8 mouse cellular contexts compared by ENCODE assay signal in the genomic region with DNA sequence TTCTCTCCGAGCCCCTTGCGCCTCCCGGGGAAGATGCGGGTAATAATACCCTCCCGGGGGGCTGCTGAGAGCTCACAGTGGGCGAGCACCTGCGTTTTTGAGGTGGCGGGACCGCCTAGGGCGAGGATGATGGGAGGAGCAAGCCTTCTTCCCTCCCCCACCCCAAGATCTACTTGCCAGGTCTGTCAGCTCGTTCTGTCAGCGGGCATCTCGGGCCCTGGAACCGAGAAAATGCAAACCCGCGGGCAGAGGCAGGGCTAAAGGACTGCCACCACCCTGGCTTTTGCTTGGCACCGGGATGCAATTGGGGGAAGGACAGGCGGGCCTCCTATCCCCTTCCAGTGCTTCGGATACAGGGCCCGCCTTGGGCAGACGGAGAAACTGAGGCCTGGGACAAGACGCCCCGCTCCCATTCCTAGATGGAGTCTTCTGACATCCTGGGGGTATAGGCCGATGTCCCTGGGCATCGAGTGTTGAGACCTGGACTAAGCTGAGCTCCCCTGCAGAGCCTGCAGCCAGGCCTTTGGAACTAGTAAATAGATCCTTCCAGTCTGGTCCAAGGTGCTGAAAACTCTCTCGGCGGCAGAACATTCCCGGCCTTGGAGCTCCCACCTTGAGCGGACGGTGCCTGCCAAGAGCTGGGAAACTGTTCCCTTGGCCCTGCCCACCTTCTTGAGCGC. TPM values are rescaled to one million over a fixed set of nuclear protein-coding genes. Genes with fewer than 3 reads are reported as not detected.
DNase-seq lines count a peak whose midpoint lies in the region; ATAC-seq and TF ChIP-seq lines count a peak whose summit lies in the region.

No protein-coding gene starts in this region.

- H3K9me3 ChIP-seq in heart, embryonic 10.5 days, result no peaks in the 10 kb centered on the region
- no peaks in the 10 kb centered on the region for H3K9me3 ChIP-seq in forebrain, embryonic 16.5 days (ENCODE audit: control insufficient read depth, low read length)
- no peaks in the 10 kb centered on the region for H3K9me3 ChIP-seq in limb, embryonic 14.5 days (ENCODE audit: control insufficient read depth, low read length)
- H3K9me3 ChIP-seq in neural tube, embryonic 15.5 days (replicated peaks), result no peaks in the 10 kb centered on the region

- peaks cover 8% of the 10 kb centered on the region; the same call in 1 of the 2 replicates for H3K27me3 ChIP-seq in heart, embryonic 10.5 days (ENCODE audit: insufficient read depth, poor library complexity, severe bottlenecking)
- no peaks in the 10 kb centered on the region for H3K27me3 ChIP-seq in Patski
- H3K27me3 ChIP-seq in forebrain, embryonic 16.5 days (replicated peaks; ENCODE audit: control insufficient read depth, insufficient read depth, low read length), result no peaks in the 10 kb centered on the region
- H3K27me3 ChIP-seq in limb, embryonic 14.5 days (ENCODE audit: control insufficient read depth, insufficient read depth, low read length), result no peaks in the 10 kb centered on the region
- H3K27me3 ChIP-seq in neural tube, embryonic 15.5 days (replicated peaks), result no peaks in the 10 kb centered on the region

- POLR2A ChIA-PET in Patski (lab: Charles Lee), result interaction anchor here (2.5 kb wide), 1 partner anchor 15 kb away, joined by 10 read pairs; no protein-coding TSS in a partner anchor

- no peak for DNase-seq in heart, embryonic 10.5 days (ENCODE audit: low spot score)
- DNase-seq in heart, postnatal 14 days, result no peak
- DNase-seq in Patski (ENCODE audit: low read depth, low spot score), result no peak
- DNase-seq in limb, embryonic 14.5 days (ENCODE audit: low spot score), result peak; percentile 32
- DNase-seq in yolk sac, embryonic 10.5 days (ENCODE audit: low spot score), result no peak
- DNase-seq in urinary bladder, postnatal 4 days (ENCODE audit: low spot score in 2 of 2), result no peak

- CTCF ChIA-PET in Patski (lab: Charles Lee), result interaction anchor here (1.3 to 1.5 kb wide), 2 partner anchors 22 to 50 kb away, joined by 4 to 7 read pairs; no protein-coding TSS in a partner anchor

- 2% methylated on average over 31 of the region's 31 CpGs for WGBS in heart, embryonic 10.5 days
- WGBS in forebrain, embryonic 16.5 days, result 1% methylated on average over 31 of the region's 31 CpGs
- WGBS in limb, embryonic 14.5 days, result 2% methylated on average over 31 of the region's 31 CpGs
- under 1% methylated on average over 31 of the region's 31 CpGs for WGBS in neural tube, embryonic 15.5 days

- H3K4me2 ChIP-seq in forebrain, embryonic 16.5 days (ENCODE audit: low read length), result peak overlapping the region; percentile 66
- H3K4me2 ChIP-seq in limb, embryonic 14.5 days (replicated peaks; ENCODE audit: low read depth, low read length, severe bottlenecking), result peak overlapping the region; percentile 96
- H3K4me2 ChIP-seq in neural tube, embryonic 15.5 days, result peak overlapping the region; percentile 92

- peak overlapping the region; percentile 88 for H3K4me3 ChIP-seq in heart, embryonic 10.5 days
- H3K4me3 ChIP-seq in forebrain, embryonic 16.5 days (replicated peaks; ENCODE audit: low read length), result peak overlapping the region; percentile 60
- H3K4me3 ChIP-seq in limb, embryonic 14.5 days (replicated peaks; ENCODE audit: low read length), result peak overlapping the region; percentile 77
- peak overlapping the region; percentile 78 for H3K4me3 ChIP-seq in neural tube, embryonic 15.5 days (replicated peaks)

- peaks cover 6% of the 10 kb centered on the region; the same call in 1 of the 2 replicates for H3K36me3 ChIP-seq in heart, embryonic 10.5 days
- no peaks in the 10 kb centered on the region for H3K36me3 ChIP-seq in forebrain, embryonic 16.5 days (ENCODE audit: control insufficient read depth, insufficient read depth)
- peaks cover 3% of the 10 kb centered on the region; the same call in 1 of the 2 replicates for H3K36me3 ChIP-seq in limb, embryonic 14.5 days (ENCODE audit: control insufficient read depth, insufficient read depth, low read length)
- no peaks in the 10 kb centered on the region for H3K36me3 ChIP-seq in neural tube, embryonic 15.5 days

- in situ Hi-C loops in Patski (cut with MboI; ENCODE audit: low pct_unique_long_range_greater_than_20kb), result no loop called here

- H3K4me1 ChIP-seq in heart, embryonic 10.5 days, result peaks cover 52% of the 10 kb centered on the region
- peaks cover 45% of the 10 kb centered on the region for H3K4me1 ChIP-seq in forebrain, embryonic 16.5 days (replicated peaks; ENCODE audit: control insufficient read depth, insufficient read depth, low read length)
- peaks cover 30% of the 10 kb centered on the region for H3K4me1 ChIP-seq in limb, embryonic 14.5 days (ENCODE audit: control insufficient read depth, insufficient read depth, low read length)
- H3K4me1 ChIP-seq in neural tube, embryonic 15.5 days, result peaks cover 52% of the 10 kb centered on the region

- TF ChIP-seq POLR2A in limb, embryonic 14.5 days (IDR thresholded peaks at IDR 0.05; ENCODE audit: borderline replicate concordance, extremely low read depth, insufficient read depth, insufficient read length), result no peak

- H3K9ac ChIP-seq in forebrain, embryonic 16.5 days (replicated peaks; ENCODE audit: low read depth, low read length), result peak overlapping the region; percentile 85
- H3K9ac ChIP-seq in limb, embryonic 14.5 days (ENCODE audit: low read depth, low read length, severe bottlenecking), result peak overlapping the region; percentile 87
- H3K9ac ChIP-seq in neural tube, embryonic 15.5 days (replicated peaks), result peak overlapping the region; percentile 80

- H3K27ac ChIP-seq in heart, embryonic 10.5 days, result peak overlapping the region; percentile 94
- peak overlapping the region; percentile 99 for H3K27ac ChIP-seq in forebrain, embryonic 16.5 days (ENCODE audit: low read length)
- H3K27ac ChIP-seq in limb, embryonic 14.5 days (replicated peaks; ENCODE audit: low read depth, low read length), result peak overlapping the region; percentile 92
- H3K27ac ChIP-seq in neural tube, embryonic 15.5 days (replicated peaks), result peak overlapping the region; percentile 99

- intact Hi-C loops in heart, postnatal 14 days (cut with DNase I), result loop anchor here (2.0 kb wide), 1 partner anchor 51 kb away; no protein-coding TSS in a partner anchor

- no peak for TF ChIP-seq CTCF in Patski (IDR thresholded peaks at IDR 0.05)

- ATAC-seq in Patski, result peak; percentile 2
- peak; percentile 56 for ATAC-seq in forebrain, embryonic 16.5 days
- peak; percentile 10; the same call in 1 of the 2 replicates for ATAC-seq in limb, embryonic 14.5 days (ENCODE audit: low FRiP score, low read depth)
- ATAC-seq in neural tube, embryonic 15.5 days (ENCODE audit: low FRiP score), result peak; percentile 63

RNA-seq across cellular contexts. Expression of gene Zcchc14, which starts 0.8 kb away (rescaled TPM):
- 7.8 and 10.9 TPM in 2 replicates for polyA plus RNA-seq in heart, embryonic 10.5 days (2016; fragmentation: Nextera tagmentation; extraction: Ambion mirVana)
- total RNA-seq in heart, postnatal 14 days (2021), result 10 to 100 TPM; 33.9 to 38.5 TPM
- polyA plus RNA-seq in Patski (2021), result 36.4 TPM
- 37.3 and 38.5 TPM in 2 replicates for polyA plus RNA-seq in forebrain, embryonic 16.5 days (2015; fragmentation: Nextera tagmentation; extraction: Ambion mirVana)
- 37.9 and 47.7 TPM in 2 replicates for polyA plus RNA-seq in limb, embryonic 14.5 days (2012; rRNA removed)
- polyA plus RNA-seq in limb, embryonic 14.5 days (2014; fragmentation: Nextera tagmentation; extraction: Ambion mirVana), result 22.4 and 24.1 TPM in 2 replicates
- polyA plus RNA-seq in neural tube, embryonic 15.5 days (2015; fragmentation: Nextera tagmentation; extraction: Ambion mirVana), result 16.7 and 21.3 TPM in 2 replicates

Comparison
In these comparisons a context has a peak if more than half of its experiments do, and no peak if none do; other contexts are left out.
1. ATAC-seq: peak in every context shown above with its lines; median percentile 63 in neural tube, embryonic 15.5 days; 56 in forebrain, embryonic 16.5 days; 10 in limb, embryonic 14.5 days; 2 in Patski.